Mouse (Mus musculus) kidney, adult 8-10 months (tissue): ENCODE results near the gene Cirbp.
"Not testable (repeated sequence)": the region's sequence is repeated elsewhere in the genome, so short reads cannot be mapped to it uniquely, and the experiment has no call there.

ENCODE experiments used
- DNase-seq, 2 experiments: peaks; one replicate each; pipeline ENCODE4 v3.0.0; 2022

The Cirbp gene

GRCm38 (mm10) chr10:80164998-80165344, 814 bp upstream of the Cirbp start:
- peak; percentile 97 to 99 for DNase-seq

- not testable (repeated sequence) for DNase-seq
Observed at GRCm38 (mm10) chr10:80166136-80166535, 351 bp downstream of the Cirbp start.

GRCm38 (mm10) chr10:80167460-80168037, 1.8 kb downstream of the Cirbp start:
- DNase-seq = peak; percentile 97 to 98

- peak; percentile 93 to 95 for DNase-seq
Observed at GRCm38 (mm10) chr10:80168038-80168661, 2.4 kb downstream of the Cirbp start.

GRCm38 (mm10) chr10:80169070-80169469, 3.3 kb downstream of the Cirbp start:
- DNase-seq = no peak

- DNase-seq = peak in 1 of 2 experiments; percentile 9
Observed at GRCm38 (mm10) chr10:80169651-80170050, 3.9 kb downstream of the Cirbp start.

- DNase-seq = peak; percentile 13 to 22
Observed at GRCm38 (mm10) chr10:80170052-80170451, 4.3 kb downstream of the Cirbp start.

GRCm38 (mm10) chr10:80170601-80171021, 4.8 kb downstream of the Cirbp start:
- peak in 1 of 2 experiments; percentile 15 for DNase-seq

- DNase-seq = no peak
Observed at GRCm38 (mm10) chr10:80171252-80171651, 5.5 kb downstream of the Cirbp start.

- peak; percentile 20 to 28 for DNase-seq
Observed at GRCm38 (mm10) chr10:80171760-80172526, 6.2 kb downstream of the Cirbp start.

GRCm38 (mm10) chr10:80172527-80173292, 6.9 kb downstream of the Cirbp start, which contains the start of gene 1600002K03Rik:
Gene 1600002K03Rik (plus strand): TSS chr10:80172944.
- DNase-seq = peak; percentile 89 to 90

- DNase-seq = no peak
Observed at GRCm38 (mm10) chr10:80173358-80173757, 7.6 kb downstream of the Cirbp start.

GRCm38 (mm10) chr10:80173955-80174640, 8.3 kb downstream of the Cirbp start:
- peak in 1 of 2 experiments; percentile 18 for DNase-seq

GRCm38 (mm10) chr10:80174705-80175104, 8.9 kb downstream of the Cirbp start:
- DNase-seq = peak; percentile 13 to 48

GRCm38 (mm10) chr10:80175536-80176269, 9.9 kb downstream of the Cirbp start:
- DNase-seq = peak; percentile 24 to 42

GRCm38 (mm10) chr10:80176270-80176834, 10.6 kb downstream of the Cirbp start:
- peak; percentile 21 to 23 for DNase-seq

- peak in 1 of 2 experiments; percentile 5 for DNase-seq
Observed at GRCm38 (mm10) chr10:80177441-80178279, 11.9 kb downstream of the Cirbp start.

- peak in 1 of 2 experiments; percentile 12 for DNase-seq
Observed at GRCm38 (mm10) chr10:80179068-80180051, 13.6 kb downstream of the Cirbp start, which contains the start of gene Efna2. Gene Efna2 (plus strand): TSS chr10:80179482.

- no peak for DNase-seq
Observed at GRCm38 (mm10) chr10:80180288-80180687, 14.5 kb downstream of the Cirbp start.
